Mouse (Mus musculus): Measurements from ENCODE around the gene Kctd4. TPM values are rescaled to one million over a fixed set of nuclear protein-coding genes. Genes with fewer than 3 reads are reported as not detected.

Gene Kctd4
- total and polyA plus RNA-seq, 3 experiments: not detected

DNA sequence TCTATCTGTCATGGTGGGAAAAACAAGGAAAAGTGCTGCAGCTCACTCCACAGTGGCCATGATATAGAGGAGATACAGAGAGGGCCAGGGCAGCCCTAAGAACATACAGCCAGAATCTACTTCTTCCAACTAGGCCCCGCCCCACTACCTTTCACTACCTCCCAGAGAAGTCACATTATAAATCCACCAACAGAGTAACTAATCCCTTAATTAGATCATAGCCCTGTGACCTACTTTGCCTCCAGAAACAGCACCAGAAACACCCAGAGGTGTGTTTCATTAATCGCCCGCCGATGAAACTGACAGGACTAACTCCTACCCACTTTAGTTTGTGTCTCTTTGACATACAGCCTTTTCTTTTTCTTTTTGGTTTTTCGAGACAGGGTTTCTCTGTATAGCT, 54.4 kb downstream of the Kctd4 start:
- H3K79me2 ChIP-seq (replicated peaks; ENCODE audit: control insufficient read depth, insufficient read depth, low read length): peaks cover 3% of the 10 kb centered on the region
- H3K9ac ChIP-seq (ENCODE audit: low read depth, low read length): no peak overlapping the region
- WGBS: 84% methylated on average over 5 of the region's 5 CpGs
- TF ChIP-seq EP300 (IDR thresholded peaks at IDR 0.05; ENCODE audit: insufficient read depth, low read depth, low read length) (no peak), POLR2A (IDR thresholded peaks at IDR 0.05; ENCODE audit: insufficient read depth, low read depth, low read length) (no peak), CTCF (IDR thresholded peaks at IDR 0.05) (no peak)
- H3K27ac ChIP-seq: no peak overlapping the region
- no peaks in the 10 kb centered on the region for H3K27me3 ChIP-seq (ENCODE audit: control insufficient read depth, insufficient read depth, low read length)
- intact Hi-C loops (cut with DNase I): no loop called here
- no peak overlapping the region for H3K4me3 ChIP-seq
- no peaks in the 10 kb centered on the region for H3K36me3 ChIP-seq (ENCODE audit: control insufficient read depth, insufficient read depth, low read length)
- DNase-seq: no peak
- H3K4me1 ChIP-seq (ENCODE audit: control insufficient read depth, insufficient read depth, low read length): no peaks in the 10 kb centered on the region

DNA sequence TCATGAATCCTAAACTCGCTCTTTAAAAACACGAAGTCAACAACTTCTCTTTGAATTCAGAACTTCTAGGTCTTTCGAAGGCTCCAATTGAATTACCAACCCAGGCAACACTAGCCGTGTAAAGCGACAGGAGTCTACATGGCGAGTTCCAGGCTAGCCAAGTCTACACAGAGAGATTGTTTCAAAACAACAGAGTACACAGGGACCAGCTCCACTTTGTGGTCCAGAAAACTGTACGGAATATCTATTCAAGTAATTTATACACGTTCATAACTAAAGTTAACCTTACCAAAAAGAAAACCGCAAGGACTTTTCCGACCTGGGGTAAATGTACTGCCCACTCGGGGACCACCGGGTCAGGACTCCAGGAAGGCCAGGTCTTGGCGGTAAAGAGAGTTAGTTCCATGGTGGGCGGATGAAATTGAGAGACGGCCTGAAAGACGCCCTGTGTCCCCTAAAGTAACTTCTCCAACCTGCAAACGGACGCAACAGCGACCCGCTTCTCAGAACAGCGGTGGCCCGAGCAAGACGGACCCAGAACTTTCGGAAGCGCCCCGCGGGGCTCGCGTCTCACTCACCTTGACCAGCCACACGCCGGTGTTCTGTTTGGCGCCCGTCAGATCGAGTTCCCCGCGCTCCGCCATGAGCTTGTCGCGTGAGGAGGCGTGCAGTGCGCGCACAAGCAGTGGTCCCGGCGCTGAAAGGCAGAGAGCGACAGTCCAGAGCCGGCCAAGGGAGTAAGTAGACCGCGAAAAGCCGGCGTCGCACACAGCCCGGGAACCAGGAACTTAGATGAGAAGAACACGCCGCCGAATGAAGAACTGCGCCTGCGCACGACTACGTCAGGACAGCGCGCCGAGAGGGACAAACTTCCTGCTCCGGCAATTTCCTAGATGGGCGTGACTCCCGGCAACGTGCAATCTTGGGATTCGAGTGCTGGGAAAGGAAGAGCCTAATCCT, 55.6 kb downstream of the Kctd4 start, which contains the start of gene Gtf2f2:
Gtf2f2 (minus strand) TSS at position 764 of the 960 bp plus-strand sequence.
- peaks cover 2% of the 10 kb centered on the region; the same call in 1 of the 2 replicates for H3K79me2 ChIP-seq (replicated peaks; ENCODE audit: control insufficient read depth, insufficient read depth, low read length)
- no peaks in the 10 kb centered on the region for H3K27me3 ChIP-seq (ENCODE audit: control insufficient read depth, insufficient read depth, low read length)
- peak within 1 kb of the TSS; percentile 85 for H3K9ac ChIP-seq (ENCODE audit: low read depth, low read length)
- TF ChIP-seq CTCF (IDR thresholded peaks at IDR 0.05) (no peak), EP300 (IDR thresholded peaks at IDR 0.05; ENCODE audit: insufficient read depth, low read depth, low read length) (peak; percentile 85; the same call in 1 of the 2 replicates), POLR2A (IDR thresholded peaks at IDR 0.05; ENCODE audit: insufficient read depth, low read depth, low read length) (peak; percentile 40; the same call in 1 of the 2 replicates)
- intact Hi-C loops (cut with DNase I): no loop called here
- WGBS: 1% methylated on average over 67 of the region's 67 CpGs
- peak within 1 kb of the TSS; percentile 62 for H3K27ac ChIP-seq
- no peaks in the 10 kb centered on the region for H3K4me1 ChIP-seq (ENCODE audit: control insufficient read depth, insufficient read depth, low read length)
- H3K4me3 ChIP-seq: peak within 1 kb of the TSS; percentile 75
- DNase-seq: peak; percentile 92 to 98
- H3K36me3 ChIP-seq (ENCODE audit: control insufficient read depth, insufficient read depth, low read length): no peaks in the 10 kb centered on the region

DNA sequence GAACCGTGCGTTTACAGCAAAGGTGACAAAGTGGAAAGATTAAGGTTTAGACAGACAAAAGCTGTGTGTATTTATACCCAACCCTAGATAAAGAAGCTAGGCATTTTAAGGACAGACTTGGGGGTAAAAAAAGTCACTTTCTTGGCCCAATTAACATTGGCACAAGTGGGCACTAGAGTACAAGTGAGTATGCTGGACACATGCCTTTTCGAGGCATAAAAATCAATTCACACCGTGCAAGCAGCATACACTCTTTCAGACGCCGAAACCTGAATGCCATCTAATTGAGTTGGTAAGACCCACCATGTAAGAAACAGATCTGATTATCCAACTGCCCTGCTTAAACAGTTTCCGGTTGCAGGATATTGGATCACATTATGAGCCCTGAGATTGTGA, 56.3 kb downstream of the Kctd4 start:
- H3K4me3 ChIP-seq: peak overlapping the region; percentile 75
- WGBS: 28% methylated on average over 7 of the region's 7 CpGs
- TF ChIP-seq EP300 (IDR thresholded peaks at IDR 0.05; ENCODE audit: insufficient read depth, low read depth, low read length) (no peak), CTCF (IDR thresholded peaks at IDR 0.05) (no peak), POLR2A (IDR thresholded peaks at IDR 0.05; ENCODE audit: insufficient read depth, low read depth, low read length) (no peak)
- intact Hi-C loops (cut with DNase I): no loop called here
- H3K36me3 ChIP-seq (ENCODE audit: control insufficient read depth, insufficient read depth, low read length): no peaks in the 10 kb centered on the region
- H3K27ac ChIP-seq: no peak overlapping the region
- DNase-seq: no peak
- H3K79me2 ChIP-seq (replicated peaks; ENCODE audit: control insufficient read depth, insufficient read depth, low read length): peaks cover 2% of the 10 kb centered on the region; the same call in 1 of the 2 replicates
- no peak overlapping the region for H3K9ac ChIP-seq (ENCODE audit: low read depth, low read length)
- no peaks in the 10 kb centered on the region for H3K27me3 ChIP-seq (ENCODE audit: control insufficient read depth, insufficient read depth, low read length)
- no peaks in the 10 kb centered on the region for H3K4me1 ChIP-seq (ENCODE audit: control insufficient read depth, insufficient read depth, low read length)

DNA sequence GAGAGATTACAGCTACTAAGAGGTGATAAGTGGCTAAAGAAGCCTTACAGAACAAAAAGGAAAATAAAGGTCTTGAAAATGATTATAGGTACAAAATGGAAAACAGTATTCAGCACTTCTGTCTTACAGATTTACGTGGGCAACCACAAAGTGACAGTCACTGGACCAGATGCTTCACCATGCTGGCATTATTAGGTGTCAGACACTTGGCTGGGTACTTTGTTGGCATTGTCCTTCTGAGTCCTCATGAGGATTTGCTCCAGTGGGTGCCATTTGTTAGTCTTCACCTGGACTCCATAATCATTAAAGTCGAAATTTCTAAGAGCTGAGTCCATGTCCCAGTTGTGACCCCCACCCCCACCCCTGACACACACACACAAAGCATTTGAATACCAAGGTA, 59.5 kb downstream of the Kctd4 start:
- intact Hi-C loops (cut with DNase I): no loop called here
- 29% methylated on average over 2 of the region's 2 CpGs for WGBS

More for the DNA sequence above, 59.5 kb downstream of the Kctd4 start:
- TF ChIP-seq POLR2A (IDR thresholded peaks at IDR 0.05; ENCODE audit: insufficient read depth, low read depth, low read length) (no peak), CTCF (IDR thresholded peaks at IDR 0.05) (no peak), EP300 (IDR thresholded peaks at IDR 0.05; ENCODE audit: insufficient read depth, low read depth, low read length) (no peak)
- Histone ChIP-seq H3K9ac (ENCODE audit: low read depth, low read length) (no peak overlapping the region), H3K27ac (no peak overlapping the region), H3K27me3 (ENCODE audit: control insufficient read depth, insufficient read depth, low read length) (no peaks in the 10 kb centered on the region), H3K4me1 (ENCODE audit: control insufficient read depth, insufficient read depth, low read length) (no peaks in the 10 kb centered on the region), H3K79me2 (replicated peaks; ENCODE audit: control insufficient read depth, insufficient read depth, low read length) (peaks cover 2% of the 10 kb centered on the region; the same call in 1 of the 2 replicates), H3K4me3 (no peak overlapping the region), H3K36me3 (ENCODE audit: control insufficient read depth, insufficient read depth, low read length) (no peaks in the 10 kb centered on the region)
- no peak for DNase-seq

Other genes with a start within 250 kb of the Kctd4 start
- 10 to 100 TPM; 13.1 to 14.0 TPM for gene Cog3, start 200.5 kb upstream of the Kctd4 start, total RNA-seq (2021)
- 6.0 and 11.7 TPM in 2 replicates for gene Cog3, start 200.5 kb upstream of the Kctd4 start, polyA plus RNA-seq (2012; rRNA removed)
- 10 to 100 TPM; 13.9 to 15.2 TPM for gene Slc25a30, start 168.0 kb upstream of the Kctd4 start, total RNA-seq (2021)
- 6.3 and 7.2 TPM in 2 replicates for gene Slc25a30, start 168.0 kb upstream of the Kctd4 start, polyA plus RNA-seq (2012; rRNA removed)
- gene Tpt1, start 109.9 kb upstream of the Kctd4 start, total RNA-seq (2021): 1,000 to 10,000 TPM; 2,957 to 3,343 TPM
- gene Tpt1, start 109.9 kb upstream of the Kctd4 start, polyA plus RNA-seq (2012; rRNA removed): 1,003 and 1,026 TPM in 2 replicates
- gene Gtf2f2, start 55.9 kb downstream of the Kctd4 start, total RNA-seq (2021): 10 to 100 TPM; 10.2 to 12.3 TPM
- 2.6 and 3.3 TPM in 2 replicates for gene Gtf2f2, start 55.9 kb downstream of the Kctd4 start, polyA plus RNA-seq (2012; rRNA removed)
- gene Gpalpp1, start 155.8 kb downstream of the Kctd4 start, total RNA-seq (2021): 10 to 100 TPM; 11.2 to 11.3 TPM
- 3.2 and 6.6 TPM in 2 replicates for gene Gpalpp1, start 155.8 kb downstream of the Kctd4 start, polyA plus RNA-seq (2012; rRNA removed)
- 1 to 10 TPM; 3.0 to 3.1 TPM for gene Nufip1, start 155.9 kb downstream of the Kctd4 start, total RNA-seq (2021)
- gene Nufip1, start 155.9 kb downstream of the Kctd4 start, polyA plus RNA-seq (2012; rRNA removed): 1.5 and 1.8 TPM in 2 replicates